Mouse (Mus musculus): Measurements from ENCODE around the gene Ugt1a1. TPM values are rescaled to one million over a fixed set of nuclear protein-coding genes. Genes with fewer than 3 reads are reported as not detected.

The Ugt1a1 gene
- polyA plus RNA-seq, 1 experiment from 2014 or later = 0.21 TPM

- Histone ChIP-seq H3K9me3 (ENCODE audit: low read length) (peaks cover 13% of the 10 kb centered on the region), H3K27ac (ENCODE audit: low read length) (no peak overlapping the region), H3K36me3 (ENCODE audit: insufficient read depth, low read length) (peaks cover 30% of the 10 kb centered on the region), H3K9ac (replicated peaks; ENCODE audit: low read depth) (no peak overlapping the region), H3K4me3 (ENCODE audit: low read depth, low read length) (no peak overlapping the region), H3K27me3 (replicated peaks; ENCODE audit: insufficient read depth, low read length) (no peaks in the 10 kb centered on the region), H3K4me2 (replicated peaks; ENCODE audit: low read depth, low read length) (no peak overlapping the region), H3K4me1 (ENCODE audit: insufficient read depth, low read depth, low read length) (0 out of 2 replicates have a peak, but pooled peaks cover 7% of the 10 kb centered on the region)
- WGBS = 59% methylated on average over 8 of the region's 8 CpGs
- DNase-seq (ENCODE audit: low spot score) (no peak), ATAC-seq (peak; percentile 8)
- no peak for TF ChIP-seq CTCF (IDR thresholded peaks at IDR 0.05)
Measured at GRCm38 (mm10) chr1:88258881-88259642, 47.3 kb downstream of the Ugt1a1 start.

GRCm38 (mm10) chr1:88259643-88260024 is 47.9 kb downstream of the Ugt1a1 start:
- ATAC-seq (peak; percentile 1), DNase-seq (ENCODE audit: low spot score) (no peak)
- Histone ChIP-seq H3K27ac (ENCODE audit: low read length) (no peak overlapping the region), H3K4me2 (replicated peaks; ENCODE audit: low read depth, low read length) (no peak overlapping the region), H3K27me3 (replicated peaks; ENCODE audit: insufficient read depth, low read length) (no peaks in the 10 kb centered on the region), H3K4me3 (ENCODE audit: low read depth, low read length) (no peak overlapping the region), H3K9ac (replicated peaks; ENCODE audit: low read depth) (no peak overlapping the region), H3K9me3 (ENCODE audit: low read length) (peaks cover 9% of the 10 kb centered on the region), H3K4me1 (ENCODE audit: insufficient read depth, low read depth, low read length) (0 out of 2 replicates have a peak, but pooled peaks cover 7% of the 10 kb centered on the region), H3K36me3 (ENCODE audit: insufficient read depth, low read length) (peaks cover 36% of the 10 kb centered on the region)
- no peak for TF ChIP-seq EP300 (IDR thresholded peaks at IDR 0.05)
- no peak for TF ChIP-seq CTCF (IDR thresholded peaks at IDR 0.05)
- 69% methylated on average over 4 of the region's 4 CpGs for WGBS

GRCm38 (mm10) chr1:88260114-88260513 is 48.4 kb downstream of the Ugt1a1 start:
- peaks cover 41% of the 10 kb centered on the region for H3K36me3 ChIP-seq (ENCODE audit: insufficient read depth, low read length)
- no peak overlapping the region for H3K27ac ChIP-seq (ENCODE audit: low read length)
- peaks cover 7% of the 10 kb centered on the region for H3K9me3 ChIP-seq (ENCODE audit: low read length)
- ATAC-seq (no peak; the same call in 1 of the 2 replicates), DNase-seq (ENCODE audit: low spot score) (no peak)
- H3K4me2 ChIP-seq (replicated peaks; ENCODE audit: low read depth, low read length) = no peak overlapping the region
- no peak overlapping the region for H3K4me3 ChIP-seq (ENCODE audit: low read depth, low read length)
- H3K27me3 ChIP-seq (replicated peaks; ENCODE audit: insufficient read depth, low read length) = no peaks in the 10 kb centered on the region
- no peak overlapping the region for H3K9ac ChIP-seq (replicated peaks; ENCODE audit: low read depth)
- WGBS = 71% methylated on average over 6 of the region's 6 CpGs
- no peak for TF ChIP-seq CTCF (IDR thresholded peaks at IDR 0.05)
- no peak for TF ChIP-seq EP300 (IDR thresholded peaks at IDR 0.05)
- H3K4me1 ChIP-seq (ENCODE audit: insufficient read depth, low read depth, low read length) = 0 out of 2 replicates have a peak, but pooled peaks cover 7% of the 10 kb centered on the region

GRCm38 (mm10) chr1:88260604-88261377 is 49.0 kb downstream of the Ugt1a1 start:
- H3K9me3 ChIP-seq (ENCODE audit: low read length) = peaks cover 5% of the 10 kb centered on the region
- peaks cover 47% of the 10 kb centered on the region for H3K36me3 ChIP-seq (ENCODE audit: insufficient read depth, low read length)
- no peaks in the 10 kb centered on the region for H3K27me3 ChIP-seq (replicated peaks; ENCODE audit: insufficient read depth, low read length)
- DNase-seq (ENCODE audit: low spot score) (no peak), ATAC-seq (no peak)
- no peak for TF ChIP-seq EP300 (IDR thresholded peaks at IDR 0.05)
- TF ChIP-seq CTCF (IDR thresholded peaks at IDR 0.05) = no peak
- 0 out of 2 replicates have a peak, but pooled peaks cover 7% of the 10 kb centered on the region for H3K4me1 ChIP-seq (ENCODE audit: insufficient read depth, low read depth, low read length)
- H3K4me3 ChIP-seq (ENCODE audit: low read depth, low read length) = no peak overlapping the region
- no peak overlapping the region for H3K4me2 ChIP-seq (replicated peaks; ENCODE audit: low read depth, low read length)
- WGBS = 76% methylated on average over 10 of the region's 10 CpGs
- H3K9ac ChIP-seq (replicated peaks; ENCODE audit: low read depth) = no peak overlapping the region
- no peak overlapping the region for H3K27ac ChIP-seq (ENCODE audit: low read length)

GRCm38 (mm10) chr1:88261706-88262105 is 49.9 kb downstream of the Ugt1a1 start:
- 84% methylated on average over 7 of the region's 7 CpGs for WGBS
- H3K36me3 ChIP-seq (ENCODE audit: insufficient read depth, low read length) = peaks cover 56% of the 10 kb centered on the region
- DNase-seq (ENCODE audit: low spot score) (no peak), ATAC-seq (no peak)
- no peaks in the 10 kb centered on the region for H3K9me3 ChIP-seq (ENCODE audit: low read length)
- H3K27me3 ChIP-seq (replicated peaks; ENCODE audit: insufficient read depth, low read length) = no peaks in the 10 kb centered on the region
- H3K27ac ChIP-seq (ENCODE audit: low read length) = no peak overlapping the region
- 0 out of 2 replicates have a peak, but pooled peaks cover 7% of the 10 kb centered on the region for H3K4me1 ChIP-seq (ENCODE audit: insufficient read depth, low read depth, low read length)
- TF ChIP-seq CTCF (IDR thresholded peaks at IDR 0.05) = no peak
- TF ChIP-seq EP300 (IDR thresholded peaks at IDR 0.05) = no peak
- H3K9ac ChIP-seq (replicated peaks; ENCODE audit: low read depth) = no peak overlapping the region
- no peak overlapping the region for H3K4me3 ChIP-seq (ENCODE audit: low read depth, low read length)
- H3K4me2 ChIP-seq (replicated peaks; ENCODE audit: low read depth, low read length) = no peak overlapping the region

- H3K4me3 ChIP-seq (ENCODE audit: low read depth, low read length) = no peak overlapping the region
- H3K4me2 ChIP-seq (replicated peaks; ENCODE audit: low read depth, low read length) = no peak overlapping the region
- DNase-seq (ENCODE audit: low spot score) (peak; percentile 74), ATAC-seq (peak; percentile 8)
- H3K9me3 ChIP-seq (ENCODE audit: low read length) = no peaks in the 10 kb centered on the region
- no peak overlapping the region for H3K9ac ChIP-seq (replicated peaks; ENCODE audit: low read depth)
- H3K4me1 ChIP-seq (ENCODE audit: insufficient read depth, low read depth, low read length) = 0 out of 2 replicates have a peak, but pooled peaks cover 7% of the 10 kb centered on the region
- no peaks in the 10 kb centered on the region for H3K27me3 ChIP-seq (replicated peaks; ENCODE audit: insufficient read depth, low read length)
- H3K27ac ChIP-seq (ENCODE audit: low read length) = no peak overlapping the region
- 73% methylated on average over 4 of the region's 4 CpGs for WGBS
- peaks cover 62% of the 10 kb centered on the region for H3K36me3 ChIP-seq (ENCODE audit: insufficient read depth, low read length)
- TF ChIP-seq EP300 (IDR thresholded peaks at IDR 0.05) = no peak
- TF ChIP-seq CTCF (IDR thresholded peaks at IDR 0.05) = no peak
Measured at GRCm38 (mm10) chr1:88262255-88262654, 50.5 kb downstream of the Ugt1a1 start.

Measured in lung, postnatal 0 days (tissue).